Mouse (Mus musculus): ENCODE results near the gene Eif2b3.

Eif2b3 gene

DNA sequence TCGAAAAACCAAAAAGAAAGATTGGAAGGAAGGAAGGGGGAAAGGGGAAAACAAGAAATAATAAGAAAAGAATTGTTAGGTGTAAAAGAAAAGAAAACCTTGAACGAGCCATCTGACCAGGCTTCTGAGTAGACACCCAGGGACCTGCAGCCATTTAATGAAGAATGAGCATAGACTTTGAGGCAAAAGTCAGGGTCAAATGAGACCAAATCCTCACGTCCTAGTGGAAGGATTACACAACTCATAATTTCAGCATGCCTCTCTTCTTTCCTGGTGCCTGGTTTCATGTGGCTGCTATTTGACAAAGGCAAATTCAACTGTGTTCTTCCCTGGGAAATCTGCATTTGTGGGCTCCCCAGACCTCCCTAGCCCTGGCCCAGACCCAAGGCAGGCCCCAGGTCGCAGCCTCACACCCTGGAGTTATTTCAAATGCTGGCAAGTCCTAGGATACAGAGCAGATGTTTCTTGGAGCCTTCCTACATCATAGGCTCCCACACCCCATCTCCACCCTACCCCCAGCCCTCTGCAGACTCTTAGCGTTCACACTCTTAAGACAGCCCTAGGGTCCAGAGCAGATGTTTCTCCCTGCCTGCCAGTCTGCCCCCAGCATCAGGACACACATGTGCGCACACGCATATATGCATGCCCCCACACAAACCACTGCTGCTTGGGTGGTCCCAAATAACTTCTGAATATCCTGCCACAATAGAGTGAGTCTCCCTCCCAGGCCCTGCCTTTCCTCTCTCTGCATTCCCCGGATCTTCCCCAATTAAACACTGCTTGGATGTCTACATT, 79.0 kb downstream of the Eif2b3 start:
- POLR2A ChIA-PET: interaction anchor here in 2 of 4 experiments (1.0 to 69.1 kb wide), 7 partner anchors 12 to 64 kb away, joined by 3 to 3713 read pairs (median 12); partner anchors contain the start of genes Btbd19 (in 1 of the 2), Kif2c (in 1 of the 2), Plk3 (in 1 of the 2) and Rps8 (in 1 of the 2)
- CTCF ChIA-PET: interaction anchor here in 1 of 4 experiments (1.0 kb wide), 1 partner anchor 12 kb away, joined by 3 read pairs; no protein-coding TSS in a partner anchor

GRCm38 (mm10) chr4:117098764-117099036, 79.5 kb downstream of the Eif2b3 start:
- CTCF ChIA-PET: interaction anchor here in 1 of 4 experiments (1.0 kb wide), 1 partner anchor 169 kb away, joined by 5 read pairs; no protein-coding TSS in a partner anchor
- POLR2A ChIA-PET: interaction anchor here in 2 of 4 experiments (0.9 to 69.1 kb wide), 4 partner anchors 10 to 150 kb away, joined by 3 to 3713 read pairs (median 3); partner anchors contain the start of genes Btbd19 (in 1 of the 2), Kif2c (in 1 of the 2), Plk3 (in 1 of the 2) and Rps8 (in 1 of the 2)

DNA sequence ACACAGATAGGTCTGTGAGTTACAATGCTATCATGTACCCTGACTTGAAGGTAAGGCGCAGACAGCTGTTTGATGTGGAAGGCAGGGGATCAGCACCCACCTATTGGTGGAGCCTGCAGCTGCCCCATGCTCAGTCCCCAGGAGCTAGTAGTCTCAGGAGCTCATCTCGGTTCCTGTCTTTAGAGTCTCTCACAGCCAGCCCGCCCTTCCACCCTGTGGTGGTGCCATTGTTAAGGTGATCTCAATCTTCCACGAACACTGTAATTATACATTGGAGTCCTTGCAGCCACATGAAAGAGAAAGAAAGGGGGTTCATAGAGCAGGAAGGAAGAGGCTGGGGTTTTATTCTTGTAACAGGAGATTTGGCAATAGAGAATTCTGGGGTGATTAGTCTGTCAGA, 80.8 kb downstream of the Eif2b3 start:
- ChIA-PET CTCF (interaction anchor here in 3 of 4 experiments (1.0 to 2.7 kb wide), 5 partner anchors 21 to 104 kb away, joined by 3 to 7 read pairs (median 4); partner anchors contain the start of genes Hectd3 (in 1 of the 3) and Plk3 (in 1 of the 3)), POLR2A (interaction anchor here in 3 of 4 experiments (0.6 to 69.1 kb wide), 10 partner anchors 8 to 293 kb away, joined by 3 to 3713 read pairs (median 4); partner anchors contain the start of genes Btbd19 (in 3 of the 3), Hectd3 (in 1 of the 3), Kif2c (in 1 of the 3) and Mutyh (in 1 of the 3))

DNA sequence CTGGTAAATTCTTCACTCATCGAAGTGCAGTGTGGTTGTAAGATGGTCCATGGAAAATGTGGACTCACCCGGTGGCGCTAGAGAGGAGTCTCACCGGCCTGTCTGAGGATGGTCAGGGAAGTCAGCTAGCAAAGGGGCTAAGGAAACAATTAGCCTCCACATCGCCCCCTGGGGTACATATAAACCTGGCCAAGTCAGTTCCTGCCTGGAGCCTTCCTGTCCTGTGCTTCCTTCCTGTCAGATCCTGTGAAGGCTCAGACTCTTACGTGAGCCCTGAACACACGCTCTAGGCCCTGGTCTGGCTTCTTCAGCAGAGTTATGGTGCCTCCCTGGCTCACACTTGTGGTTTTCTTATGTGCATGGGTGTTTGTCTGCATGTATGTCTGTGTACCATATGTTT, 82.0 kb downstream of the Eif2b3 start:
- POLR2A ChIA-PET: interaction anchor here (0.7 to 69.1 kb wide), 20 partner anchors 9 to 99 kb away, joined by 3 to 3713 read pairs (median 3); partner anchors contain the start of genes Btbd19 (in 3 of the 4), Plk3 (in 2 of the 4), Kif2c (in 1 of the 4) and Rps8 (in 1 of the 4)
- CTCF ChIA-PET: interaction anchor here (0.5 to 2.7 kb wide), 22 partner anchors 9 to 458 kb away, joined by 3 to 13 read pairs (median 4); partner anchors contain the start of genes Plk3 (in 2 of the 4) and Hectd3 (in 1 of the 4)

- ChIA-PET CTCF (interaction anchor here (0.9 to 5.6 kb wide), 17 partner anchors 8 to 118 kb away, joined by 3 to 31 read pairs (median 5); partner anchors contain the start of genes Btbd19 (in 1 of the 4) and Plk3 (in 1 of the 4)), POLR2A (interaction anchor here (0.5 to 69.1 kb wide), 23 partner anchors 9 to 397 kb away, joined by 3 to 3713 read pairs (median 4); partner anchors contain the start of genes Plk3 (in 3 of the 4), Btbd19 (in 2 of the 4), Rps8 (in 2 of the 4) and Tctex1d4 (in 2 of the 4))
Measured at GRCm38 (mm10) chr4:117104672-117105071, 85.5 kb downstream of the Eif2b3 start.

DNA sequence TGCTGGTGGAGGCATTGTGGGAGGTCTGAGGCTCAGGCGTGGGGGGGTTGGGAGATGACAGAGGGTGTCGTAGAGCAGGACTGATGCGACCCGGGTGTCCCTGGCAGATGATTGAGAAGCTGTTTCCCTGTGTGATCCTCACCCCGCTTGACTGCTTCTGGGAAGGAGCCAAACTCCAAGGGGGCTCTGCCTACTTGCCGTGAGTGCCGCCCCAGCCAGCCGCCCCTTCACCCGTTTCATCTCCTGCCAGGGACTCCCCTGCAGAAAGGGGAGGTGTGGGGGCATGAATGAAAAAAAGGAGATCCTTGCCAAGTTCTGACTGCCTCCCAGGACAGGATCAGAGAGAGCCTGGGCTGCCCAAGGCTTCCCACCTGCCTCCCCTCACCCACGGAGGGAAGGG, 85.9 kb downstream of the Eif2b3 start:
- CTCF ChIA-PET: interaction anchor here (0.5 to 5.6 kb wide), 17 partner anchors 8 to 881 kb away, joined by 3 to 31 read pairs (median 5); partner anchors contain the start of genes Plk3 (in 1 of the 4) and Ptch2 (in 1 of the 4)

DNA sequence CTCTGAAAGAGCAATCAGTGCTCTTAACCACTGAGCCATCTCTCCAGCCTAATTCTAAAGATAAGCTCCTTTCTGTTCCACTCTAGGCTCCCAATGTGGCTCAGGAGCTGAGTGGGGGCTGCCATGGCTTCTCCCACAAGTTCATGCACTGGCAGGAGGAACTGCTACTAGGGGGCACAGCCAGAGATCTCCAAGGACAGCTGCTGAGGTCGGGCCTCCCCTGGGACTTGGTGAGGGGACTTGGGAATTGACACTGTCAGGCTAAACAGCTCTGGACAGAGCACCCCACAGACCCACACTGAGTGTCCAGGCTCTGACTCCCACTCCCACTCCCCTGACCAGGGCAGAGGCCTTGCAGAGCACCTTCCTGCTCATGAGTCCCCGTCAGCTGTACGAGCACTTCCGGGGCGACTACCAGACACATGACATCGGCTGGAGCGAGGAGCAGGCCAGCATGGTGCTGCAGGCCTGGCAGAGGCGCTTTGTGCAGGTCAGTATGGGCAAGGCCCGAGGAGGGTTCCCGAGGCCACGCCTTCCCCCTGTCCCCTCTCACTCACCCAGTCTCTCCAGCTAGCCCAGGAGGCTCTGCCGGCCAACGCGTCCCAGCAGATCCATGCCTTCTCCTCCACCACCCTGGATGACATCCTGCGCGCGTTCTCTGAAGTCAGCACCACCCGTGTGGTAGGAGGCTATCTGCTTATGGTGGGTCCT, 88.8 kb downstream of the Eif2b3 start:
- POLR2A ChIA-PET: interaction anchor here in 3 of 4 experiments (0.6 to 69.1 kb wide), 18 partner anchors 8 to 548 kb away, joined by 3 to 3713 read pairs (median 4); partner anchors contain the start of genes Btbd19 (in 3 of the 3), Plk3 (in 2 of the 3), Hectd3 (in 1 of the 3) and Kif2c (in 1 of the 3)

More for the DNA sequence above, 85.9 kb downstream of the Eif2b3 start:
- POLR2A ChIA-PET: interaction anchor here (0.5 to 69.1 kb wide), 24 partner anchors 9 to 397 kb away, joined by 3 to 3713 read pairs (median 4); partner anchors contain the start of genes Ptch2 (in 3 of the 4), Btbd19 (in 2 of the 4), Plk3 (in 2 of the 4) and Tctex1d4 (in 2 of the 4)

DNA sequence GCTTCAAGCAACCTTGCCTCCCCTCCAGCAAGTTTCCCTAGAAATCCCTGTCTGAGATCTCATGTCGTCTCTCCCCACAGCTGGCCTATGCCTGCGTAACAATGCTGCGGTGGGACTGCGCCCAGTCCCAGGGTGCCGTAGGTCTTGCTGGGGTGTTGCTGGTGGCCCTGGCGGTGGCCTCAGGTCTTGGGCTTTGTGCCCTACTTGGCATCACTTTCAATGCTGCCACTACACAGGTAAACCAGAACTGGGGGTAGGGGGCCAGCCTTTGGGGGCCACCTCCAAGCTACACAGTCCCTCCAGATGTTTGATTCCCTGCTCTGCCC, 89.3 kb downstream of the Eif2b3 start:
- ChIA-PET POLR2A (interaction anchor here in 3 of 4 experiments (0.7 to 69.1 kb wide), 12 partner anchors 9 to 113 kb away, joined by 3 to 3713 read pairs (median 5); partner anchors contain the start of genes Btbd19 (in 2 of the 3), Plk3 (in 2 of the 3), Hectd3 (in 1 of the 3) and Kif2c (in 1 of the 3)), CTCF (interaction anchor here in 2 of 4 experiments (0.6 to 5.6 kb wide), 3 partner anchors 12 to 72 kb away, joined by 3 to 31 read pairs (median 3); no protein-coding TSS in a partner anchor)

More for the DNA sequence above, 88.8 kb downstream of the Eif2b3 start:
- CTCF ChIA-PET: interaction anchor here (0.6 to 5.6 kb wide), 12 partner anchors 12 to 342 kb away, joined by 3 to 31 read pairs (median 3); partner anchors contain the start of genes Btbd19 (in 1 of the 4) and Ptch2 (in 1 of the 4)

DNA sequence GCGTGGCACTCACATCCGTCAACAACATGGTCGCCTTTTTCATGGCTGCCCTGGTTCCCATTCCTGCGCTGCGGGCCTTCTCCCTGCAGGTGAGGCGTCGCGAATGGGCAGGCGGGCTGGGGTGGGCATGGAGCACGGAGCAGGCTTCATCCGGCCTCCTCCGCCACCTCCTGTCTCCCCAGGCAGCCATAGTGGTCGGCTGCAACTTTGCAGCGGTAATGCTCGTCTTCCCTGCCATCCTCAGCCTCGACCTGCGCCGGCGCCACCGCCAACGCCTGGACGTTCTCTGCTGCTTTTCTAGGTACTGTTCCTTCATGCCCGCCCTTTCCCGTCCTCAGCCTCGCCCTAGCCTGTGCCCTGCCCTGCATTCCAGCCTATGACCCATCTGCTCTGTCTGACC, 90.1 kb downstream of the Eif2b3 start:
- ChIA-PET CTCF (interaction anchor here in 2 of 4 experiments (2.7 to 3.1 kb wide), 2 partner anchors 11 to 31 kb away, joined by 14 to 30 read pairs; no protein-coding TSS in a partner anchor), POLR2A (interaction anchor here (0.6 to 69.1 kb wide), 14 partner anchors 8 to 181 kb away, joined by 3 to 3713 read pairs (median 11); partner anchors contain the start of genes Btbd19 (in 2 of the 4), Plk3 (in 2 of the 4), Ptch2 (in 2 of the 4) and Kif2c (in 1 of the 4))

DNA sequence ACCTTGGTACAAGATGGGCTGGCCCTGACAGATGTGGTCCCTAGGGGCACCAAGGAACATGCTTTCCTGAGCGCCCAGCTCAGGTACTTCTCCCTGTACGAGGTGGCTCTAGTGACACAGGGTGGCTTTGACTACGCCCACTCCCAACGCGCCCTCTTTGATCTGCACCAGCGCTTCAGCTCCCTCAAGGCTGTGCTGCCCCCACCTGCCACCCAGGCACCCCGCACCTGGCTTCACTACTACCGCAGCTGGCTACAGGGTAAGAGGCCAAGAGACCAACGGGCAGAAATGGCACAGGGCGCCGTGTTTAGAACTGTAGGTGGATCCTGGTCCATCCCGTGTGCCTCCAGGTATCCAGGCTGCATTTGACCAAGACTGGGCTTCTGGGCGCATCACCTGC, 91.0 kb downstream of the Eif2b3 start:
- ChIA-PET CTCF (interaction anchor here (0.5 to 3.1 kb wide), 22 partner anchors 9 to 390 kb away, joined by 3 to 30 read pairs (median 4); partner anchors contain the start of genes Btbd19 (in 1 of the 4), Kif2c (in 1 of the 4), Plk3 (in 1 of the 4) and Ptch2 (in 1 of the 4)), POLR2A (interaction anchor here (0.6 to 69.1 kb wide), 29 partner anchors 9 to 514 kb away, joined by 3 to 3713 read pairs (median 4); partner anchors contain the start of genes Btbd19 (in 3 of the 4), Ptch2 (in 3 of the 4), Plk3 (in 2 of the 4) and Rps8 (in 2 of the 4))

GRCm38 (mm10) chr4:117110985-117111384, 91.8 kb downstream of the Eif2b3 start:
- ChIA-PET POLR2A (interaction anchor here (0.8 to 69.1 kb wide), 24 partner anchors 9 to 426 kb away, joined by 3 to 3713 read pairs (median 5); partner anchors contain the start of genes Btbd19 (in 3 of the 4), Ptch2 (in 3 of the 4), Plk3 (in 2 of the 4) and Prdx1 (in 2 of the 4)), CTCF (interaction anchor here (0.6 to 3.1 kb wide), 19 partner anchors 9 to 390 kb away, joined by 3 to 30 read pairs (median 4); partner anchors contain the start of genes Kif2c (in 1 of the 4), Plk3 (in 1 of the 4), Ptch2 (in 1 of the 4) and Tesk2 (in 1 of the 4))

GRCm38 (mm10) chr4:117113237-117113636, 94.0 kb downstream of the Eif2b3 start:
- POLR2A ChIA-PET: interaction anchor here in 2 of 4 experiments (0.9 to 69.1 kb wide), 5 partner anchors 18 to 39 kb away, joined by 3 to 3713 read pairs (median 393); partner anchors contain the start of genes Plk3 (in 2 of the 2), Rps8 (in 2 of the 2), Btbd19 (in 1 of the 2) and Kif2c (in 1 of the 2)
- CTCF ChIA-PET: interaction anchor here in 1 of 4 experiments (1.3 kb wide), 1 partner anchor 28 kb away, joined by 3 read pairs; no protein-coding TSS in a partner anchor

DNA sequence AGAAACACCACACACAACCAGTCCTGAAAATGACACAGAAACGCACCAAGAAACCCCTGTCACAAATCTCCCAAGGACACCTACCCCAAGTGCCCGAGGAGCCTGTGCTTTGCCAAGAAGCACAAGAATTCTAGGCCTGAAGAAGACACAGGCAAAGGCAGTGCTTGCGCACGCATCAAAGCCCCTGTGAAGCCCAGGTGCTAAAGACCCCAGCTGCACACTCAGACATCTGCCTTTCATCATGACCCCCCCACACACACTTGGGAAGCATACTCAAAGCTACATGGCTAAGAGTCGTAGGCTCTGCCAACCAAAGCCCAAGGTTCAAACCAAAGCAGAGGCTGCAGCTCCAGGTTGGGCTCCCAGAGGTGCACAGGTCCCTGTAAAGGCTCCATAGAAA, 96.4 kb downstream of the Eif2b3 start:
- POLR2A ChIA-PET: interaction anchor here in 3 of 4 experiments (0.6 to 69.1 kb wide), 10 partner anchors 11 to 369 kb away, joined by 3 to 3713 read pairs (median 96); partner anchors contain the start of genes Plk3 (in 3 of the 3), Btbd19 (in 2 of the 3), Rps8 (in 2 of the 3) and Tctex1d4 (in 2 of the 3)
- CTCF ChIA-PET: interaction anchor here in 2 of 4 experiments (0.6 to 1.1 kb wide), 3 partner anchors 18 to 132 kb away, joined by 3 to 5 read pairs (median 5); partner anchors contain the start of gene Plk3 (in 1 of the 2)

- POLR2A ChIA-PET: interaction anchor here in 3 of 4 experiments (0.6 to 69.1 kb wide), 9 partner anchors 15 to 433 kb away, joined by 3 to 3713 read pairs (median 180); partner anchors contain the start of genes Plk3 (in 3 of the 3), Rps8 (in 2 of the 3), Btbd19 (in 1 of the 3) and Kif2c (in 1 of the 3)
- CTCF ChIA-PET: interaction anchor here in 2 of 4 experiments (0.6 to 1.6 kb wide), 3 partner anchors 14 to 22 kb away, joined by 3 to 4 read pairs (median 3); no protein-coding TSS in a partner anchor
Measured at GRCm38 (mm10) chr4:117117931-117118330, 98.7 kb downstream of the Eif2b3 start.

DNA sequence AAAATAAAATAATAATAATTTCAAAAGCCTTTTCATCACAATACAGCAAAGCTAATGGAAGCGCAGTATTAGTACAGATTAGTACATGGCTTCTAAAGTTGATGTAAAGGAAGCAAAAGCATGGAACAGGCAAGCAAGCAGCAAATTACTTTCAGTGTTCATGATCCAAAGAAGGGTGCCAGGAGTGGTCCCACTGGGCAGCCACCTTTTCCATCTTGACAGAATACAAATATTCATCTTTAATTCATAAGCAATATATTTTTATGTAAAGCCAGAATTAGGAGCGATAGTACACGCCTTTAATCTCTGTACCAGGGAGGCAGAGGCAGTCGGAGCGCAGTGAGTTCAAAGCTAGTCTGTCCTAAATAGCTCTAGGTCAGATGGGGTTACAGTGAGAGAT, 100.4 kb downstream of the Eif2b3 start:
- ChIA-PET POLR2A (interaction anchor here (0.5 to 69.1 kb wide), 67 partner anchors 9 to 1060 kb away, joined by 3 to 3713 read pairs (median 8); partner anchors contain the start of genes Plk3 (in 4 of the 4), Hectd3 (in 3 of the 4), Ptch2 (in 3 of the 4) and Rps8 (in 3 of the 4)), CTCF (interaction anchor here (0.6 to 3.9 kb wide), 17 partner anchors 9 to 117 kb away, joined by 3 to 78 read pairs (median 16); partner anchors contain the start of genes Kif2c (in 1 of the 4), Plk3 (in 1 of the 4) and Ptch2 (in 1 of the 4))
